Mouse (Mus musculus): ENCODE results near the gene Hist1h2bf.

DNA sequence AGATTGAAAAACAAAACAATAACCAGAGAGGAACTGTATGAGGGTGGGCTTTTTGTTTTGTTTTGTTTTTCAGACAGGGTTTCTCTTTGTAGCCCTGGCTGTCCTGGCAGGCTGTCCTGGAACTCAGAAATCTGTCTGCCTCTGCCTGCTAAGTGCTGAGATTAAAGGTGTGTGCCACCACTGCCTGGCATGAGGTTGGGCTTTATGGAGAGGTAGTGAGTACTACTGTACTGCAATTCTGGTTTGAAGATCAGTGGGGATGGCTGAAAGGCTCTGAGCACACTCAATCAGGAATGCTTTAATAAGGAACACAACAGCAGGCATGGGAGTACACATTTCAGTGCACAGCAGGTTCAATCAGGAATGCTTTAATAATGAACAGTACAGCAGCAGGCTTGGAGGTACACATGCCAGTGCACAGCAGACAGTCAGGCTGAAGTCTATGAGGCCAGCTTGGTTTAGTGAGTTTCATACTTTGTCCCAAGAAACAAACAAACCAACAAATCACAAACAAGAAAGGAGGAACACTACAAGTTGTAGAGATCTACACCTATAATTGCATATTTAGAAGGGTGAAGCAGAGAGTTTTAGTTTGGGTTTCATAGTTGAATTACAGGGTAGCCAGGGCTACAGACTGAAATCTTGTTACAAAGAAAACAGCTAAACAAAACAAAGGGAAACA, 9.5 kb upstream of the Hist1h2bf start:
- TF ChIP-seq POLR2A (IDR thresholded peaks at IDR 0.05; ENCODE audit: low read depth, low read length) (no peak), CTCF (IDR thresholded peaks at IDR 0.05; ENCODE audit: borderline replicate concordance, insufficient read depth, low read length) (no peak)
